Mouse (Mus musculus): Measurements from ENCODE around the gene Gm49395.
A peak's percentile ranks its signal among the peaks of the same experiment; 100 is the strongest.

Gm49395 gene

GRCm38 (mm10) chr13:115099381-115099780 lies 2.3 kb downstream of the Gm49395 start:
- no peak for DNase-seq (ENCODE audit: low spot score in 2 of 2)

DNA sequence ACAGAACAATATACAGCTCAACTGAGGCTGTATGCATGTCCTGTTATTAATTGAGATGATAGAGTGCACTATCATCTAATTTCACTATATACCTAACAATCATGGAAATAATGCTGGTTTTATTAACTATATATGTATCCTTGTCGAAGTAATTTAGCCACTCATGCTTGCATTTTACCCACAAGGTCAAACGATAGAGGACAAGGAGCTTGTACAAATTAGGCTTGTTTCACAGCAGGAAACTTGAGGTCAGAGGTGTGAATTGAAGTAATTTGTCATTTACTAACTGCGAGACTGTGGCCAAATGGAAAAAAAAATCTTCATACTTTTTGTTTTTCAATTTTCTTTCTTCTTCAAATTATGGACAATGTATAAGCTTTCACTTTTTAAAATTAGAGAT lies 3.5 kb downstream of the Gm49395 start:
- DNase-seq (ENCODE audit: low spot score in 2 of 2): no peak

DNA sequence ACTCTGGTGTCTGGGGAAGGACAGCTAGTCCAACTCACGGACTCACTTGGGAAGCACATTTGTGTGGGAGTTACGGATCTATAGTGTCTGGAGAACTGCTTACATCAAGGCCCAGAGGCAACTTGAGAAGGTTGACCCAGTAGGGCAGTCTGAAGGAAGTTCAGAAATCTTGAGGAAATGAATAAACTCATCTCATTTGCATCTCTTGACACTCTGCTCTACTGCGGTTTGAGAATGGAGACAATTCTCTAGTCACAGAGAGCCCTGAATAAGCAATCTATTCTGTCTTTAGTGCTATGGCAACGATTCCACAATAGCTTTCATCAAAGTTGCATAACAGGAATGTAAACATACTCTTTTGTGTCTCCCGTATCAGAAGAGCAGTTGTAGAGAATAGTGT lies 4.8 kb downstream of the Gm49395 start:
- DNase-seq (ENCODE audit: low spot score in 2 of 2): no peak

DNA sequence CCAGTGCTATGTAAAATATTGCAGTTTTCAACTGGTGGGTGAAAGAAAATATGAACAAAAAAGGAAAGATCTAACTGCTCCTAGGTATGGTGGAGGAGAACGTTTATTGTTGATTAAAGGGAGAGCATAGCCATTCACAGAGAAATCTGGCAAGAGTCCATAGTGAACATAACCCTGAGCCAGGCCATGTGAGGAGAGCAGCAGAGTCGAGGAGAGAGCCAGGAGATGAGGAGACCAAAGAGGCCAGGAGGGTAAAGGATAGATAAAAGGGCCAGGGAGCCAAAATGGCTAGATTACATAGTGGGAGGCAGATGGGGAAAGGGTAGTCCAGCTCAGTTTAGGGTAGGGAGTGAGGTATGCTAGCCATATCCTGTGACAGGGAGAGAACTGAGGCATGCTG lies 5.5 kb downstream of the Gm49395 start:
- no peak for DNase-seq (ENCODE audit: low spot score in 2 of 2)

DNA sequence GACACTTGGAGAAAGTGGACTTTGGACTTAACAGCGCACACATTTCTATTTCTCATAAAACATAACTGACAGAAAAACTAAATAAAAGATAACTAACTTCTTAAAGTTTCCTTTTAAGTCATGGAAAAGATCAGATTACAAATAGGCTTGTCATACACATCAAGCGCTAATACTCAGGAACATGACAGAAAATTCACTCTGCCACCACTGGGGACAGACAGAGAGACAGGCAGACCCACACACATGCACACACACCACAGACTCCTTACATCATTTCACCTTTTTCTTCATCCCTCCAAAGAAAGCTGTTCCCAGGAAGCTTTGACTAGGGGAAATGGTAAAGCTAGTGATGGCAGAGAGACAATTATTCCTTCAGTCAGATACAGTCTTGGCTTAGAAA lies 6.3 kb downstream of the Gm49395 start:
- no peak for DNase-seq (ENCODE audit: low spot score in 2 of 2)

DNA sequence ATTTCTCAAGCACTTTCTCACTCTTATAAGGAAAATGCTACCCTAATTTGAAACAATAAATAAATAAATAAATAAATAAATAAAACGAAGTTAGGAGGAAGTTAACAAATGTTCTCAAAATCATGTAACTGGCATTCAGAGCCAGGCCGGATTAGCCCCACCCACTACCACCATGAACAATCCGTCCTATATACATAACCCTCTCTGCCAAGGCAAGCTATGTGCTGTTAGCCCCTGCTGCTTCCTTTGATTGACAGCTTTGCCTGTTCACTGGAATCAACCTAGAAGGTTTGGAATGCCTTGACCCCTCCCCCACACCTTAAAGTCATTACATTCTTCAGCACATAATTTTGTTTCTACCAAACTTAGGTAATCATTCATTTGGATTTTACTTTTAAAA lies 10.2 kb downstream of the Gm49395 start:
- no peak for DNase-seq (ENCODE audit: low spot score in 2 of 2)

GRCm38 (mm10) chr13:115090977-115091445 lies 10.7 kb downstream of the Gm49395 start:
- no peak for DNase-seq (ENCODE audit: low spot score in 2 of 2)

DNA sequence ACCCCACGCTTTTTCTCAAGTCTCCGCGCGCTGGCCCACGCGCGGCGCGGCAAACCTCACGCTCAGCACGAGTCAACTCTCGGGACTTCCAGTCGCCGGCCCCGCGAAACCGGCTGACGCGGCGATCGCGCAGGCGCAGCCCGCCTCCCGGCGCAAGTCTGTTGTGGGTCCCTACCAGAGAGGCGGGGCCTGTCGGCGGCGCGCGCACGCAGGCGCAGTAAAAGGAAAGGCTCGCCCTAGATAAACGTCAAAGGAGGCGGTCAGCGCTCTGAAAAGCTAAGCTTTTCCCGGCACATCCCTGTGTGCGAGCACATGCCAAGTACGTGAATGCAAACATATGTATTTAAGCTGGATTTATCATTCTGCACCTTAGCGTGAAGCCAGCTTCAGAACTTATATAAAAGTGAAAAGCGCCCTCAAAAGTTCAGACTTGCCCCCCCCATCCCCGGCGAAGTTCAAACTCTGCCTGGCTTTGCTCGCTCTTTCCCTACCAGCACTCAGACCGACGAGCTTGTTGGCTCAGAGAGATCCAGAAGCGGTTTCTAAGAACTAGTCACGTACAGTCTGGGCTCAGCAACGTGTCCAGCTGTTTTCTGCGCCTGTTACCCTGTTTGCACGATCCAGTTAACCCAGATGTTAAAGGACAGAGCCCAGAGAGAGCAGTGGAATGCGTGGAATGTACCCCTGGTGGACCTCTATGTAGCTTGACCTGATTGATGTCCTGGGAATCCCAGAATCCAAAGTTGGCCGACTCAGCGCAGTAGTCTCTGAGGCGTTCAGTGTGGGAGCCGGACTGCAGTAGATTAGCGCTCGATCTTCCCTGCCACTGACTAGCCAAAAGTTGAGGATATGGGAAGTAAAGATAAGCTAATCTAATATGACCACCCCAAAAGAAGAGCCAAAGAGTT lies 11.4 kb downstream of the Gm49395 start, which contains the start of gene Pelo:
Gene Pelo (minus strand): TSS at position 118 of the 908 bp plus-strand sequence.
- DNase-seq (ENCODE audit: low spot score in 2 of 2): peak; percentile 85 to 91

DNA sequence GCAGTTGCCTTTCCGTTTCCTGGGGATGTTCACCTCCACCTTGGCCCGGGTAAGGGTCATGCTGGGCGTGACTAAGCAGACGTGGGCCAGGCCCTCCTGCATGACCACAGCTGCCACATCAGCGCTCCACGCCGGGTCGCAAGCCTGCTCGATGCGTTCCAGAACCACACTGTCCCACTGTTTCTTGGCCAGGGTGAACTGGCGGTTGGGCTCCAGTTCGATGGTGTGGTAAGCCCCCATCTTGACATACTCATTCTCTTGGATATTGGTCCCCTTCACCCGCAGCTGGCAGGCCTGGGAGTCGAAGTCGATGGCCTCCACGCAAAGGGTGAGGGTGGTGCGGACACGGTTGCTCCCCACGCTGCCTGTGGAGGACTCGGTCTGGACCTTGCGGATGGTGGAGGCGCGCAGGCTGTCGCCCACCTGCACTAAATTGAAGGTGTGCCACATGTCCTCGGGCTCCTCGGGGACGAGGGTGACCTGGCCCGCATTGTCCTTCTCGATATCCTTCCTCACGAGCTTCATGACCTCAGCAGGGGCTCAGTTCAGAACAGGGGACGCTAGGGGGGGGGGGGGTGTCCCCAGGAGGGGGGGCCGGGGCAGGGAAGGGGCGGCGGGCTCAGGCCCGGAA lies 12.2 kb downstream of the Gm49395 start:
- DNase-seq (ENCODE audit: low spot score in 2 of 2): peak in 1 of 2 experiments; percentile 10

- no peak for DNase-seq (ENCODE audit: low spot score in 2 of 2)
Observed at GRCm38 (mm10) chr13:115089020-115089394, 12.7 kb downstream of the Gm49395 start.

DNA sequence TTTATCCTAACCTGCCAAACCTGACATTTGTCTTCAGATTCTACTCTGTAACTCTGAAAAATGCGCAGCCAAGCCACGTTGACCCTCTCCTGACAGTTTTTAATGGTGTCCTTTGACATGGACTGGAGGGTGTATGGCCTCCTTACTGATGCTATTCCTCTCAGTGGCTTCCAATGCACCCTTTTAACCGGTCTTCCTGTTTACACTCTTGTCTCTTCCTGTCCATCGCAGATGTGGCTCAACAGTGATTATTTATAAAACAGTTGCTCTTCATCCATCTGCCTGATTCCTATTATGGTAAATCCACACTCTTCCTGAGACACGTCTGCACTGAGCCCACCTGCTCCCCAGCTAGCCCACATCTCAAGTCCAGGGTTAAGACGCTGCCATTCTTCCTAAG lies 15.7 kb downstream of the Gm49395 start:
- no peak for DNase-seq (ENCODE audit: low spot score in 2 of 2)

DNA sequence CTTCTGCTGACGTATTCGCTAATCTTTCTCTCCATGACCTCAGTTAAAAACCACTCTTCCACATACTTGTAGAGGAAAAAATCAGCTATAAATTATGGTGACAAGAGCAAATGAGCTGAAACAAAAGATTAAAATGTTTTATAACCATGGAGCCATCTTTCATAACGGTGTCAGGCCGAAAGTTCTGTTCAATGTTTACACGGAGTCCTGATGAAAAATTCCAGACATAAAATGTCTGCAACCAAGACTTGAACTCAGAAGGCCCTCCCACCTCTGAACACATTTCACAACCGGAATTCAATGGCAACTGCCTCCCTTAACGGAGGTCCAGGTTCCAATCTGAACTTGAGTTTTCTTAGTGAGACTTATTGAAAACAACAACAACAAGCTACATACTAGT lies 19.4 kb downstream of the Gm49395 start:
- DNase-seq (ENCODE audit: low spot score in 2 of 2): no peak

DNA sequence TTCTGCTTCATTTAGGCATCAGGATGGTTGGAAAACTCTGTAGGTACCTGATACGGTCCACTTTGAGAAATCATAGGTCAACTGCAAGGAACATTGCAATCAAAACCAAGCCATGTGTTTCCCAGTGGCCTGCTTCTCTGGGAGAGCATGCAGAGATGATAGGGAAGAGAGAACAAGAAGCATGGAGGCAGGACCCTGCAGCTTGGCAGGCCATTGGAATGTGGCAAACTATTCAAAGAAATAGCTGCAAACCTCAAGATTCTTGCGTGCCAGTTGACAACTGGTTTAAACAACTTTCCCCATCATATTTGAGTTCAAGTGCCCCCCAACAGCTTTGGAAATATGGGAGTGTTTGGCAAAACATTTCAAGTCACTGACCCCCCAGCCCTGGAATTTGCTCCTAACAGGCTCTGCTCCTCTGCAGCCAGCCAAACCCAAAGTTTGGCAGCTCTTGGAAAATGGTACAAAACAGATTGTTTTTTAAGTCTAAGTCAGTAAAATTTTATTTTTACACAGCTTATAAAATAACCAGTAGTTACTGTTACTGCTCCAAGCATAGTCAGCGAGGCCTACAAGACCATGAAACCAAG lies 21.6 kb downstream of the Gm49395 start:
- DNase-seq (ENCODE audit: low spot score in 2 of 2): no peak

DNA sequence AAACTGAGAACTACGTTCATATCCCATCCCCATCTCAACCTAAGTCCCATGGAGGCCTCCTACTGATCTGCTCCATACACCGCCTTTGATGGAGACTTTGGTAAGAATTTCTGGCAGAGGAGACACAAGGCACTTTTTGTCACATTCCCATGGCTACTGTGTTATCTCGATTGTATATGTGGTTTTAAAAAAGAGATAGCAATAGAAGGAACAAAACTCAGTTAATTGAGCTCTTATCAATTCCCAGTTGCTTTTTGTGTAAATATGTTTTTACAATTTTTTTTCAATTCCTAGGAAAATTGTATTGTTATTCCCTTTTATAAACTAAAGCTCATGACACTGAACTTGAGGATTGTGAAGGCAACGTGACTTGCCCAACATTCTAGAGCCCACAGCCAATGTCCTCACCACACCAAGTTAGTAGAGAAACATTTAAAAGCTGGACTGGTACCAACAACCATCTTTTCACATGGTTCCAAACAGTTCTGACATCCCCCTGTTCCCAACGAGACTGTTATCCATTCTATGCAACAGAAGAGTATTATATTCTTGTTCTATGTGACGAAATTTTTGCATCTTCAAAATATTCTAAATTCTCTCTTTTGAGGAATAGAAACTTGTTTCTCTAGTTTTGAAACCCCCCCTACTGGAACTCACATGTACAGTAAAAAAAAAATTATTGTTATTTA lies 22.6 kb downstream of the Gm49395 start:
- no peak for DNase-seq (ENCODE audit: low spot score in 2 of 2)

- DNase-seq (ENCODE audit: low spot score in 2 of 2): no peak
Observed at GRCm38 (mm10) chr13:115077346-115078134, 24.2 kb downstream of the Gm49395 start.

DNA sequence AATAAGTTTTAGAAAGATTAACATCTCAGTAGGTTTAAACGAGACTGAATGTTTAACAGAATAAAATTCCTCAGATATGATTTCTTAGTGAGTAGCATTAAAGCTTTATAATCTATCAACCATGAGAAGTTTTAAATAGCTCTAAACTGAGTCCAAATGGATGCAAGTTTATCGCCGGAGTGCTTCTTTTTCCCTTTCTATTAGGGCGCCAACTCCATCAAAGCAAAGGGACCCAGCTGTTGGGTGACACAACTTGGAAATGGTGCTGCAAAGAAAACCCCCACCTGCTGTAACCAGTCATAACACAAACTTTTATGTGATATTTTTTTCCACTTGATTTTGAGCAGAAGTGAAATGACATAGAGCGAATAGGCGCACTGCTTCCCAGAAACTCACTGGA lies 29.3 kb downstream of the Gm49395 start:
- no peak for DNase-seq (ENCODE audit: low spot score in 2 of 2)

- DNase-seq (ENCODE audit: low spot score in 2 of 2): no peak
Observed at GRCm38 (mm10) chr13:115071431-115071830, 30.3 kb downstream of the Gm49395 start.

GRCm38 (mm10) chr13:115067968-115068330 lies 33.8 kb downstream of the Gm49395 start:
- no peak for DNase-seq (ENCODE audit: low spot score in 2 of 2)

- no peak for DNase-seq (ENCODE audit: low spot score in 2 of 2)
Observed at GRCm38 (mm10) chr13:115067324-115067967, 34.3 kb downstream of the Gm49395 start.

DNA sequence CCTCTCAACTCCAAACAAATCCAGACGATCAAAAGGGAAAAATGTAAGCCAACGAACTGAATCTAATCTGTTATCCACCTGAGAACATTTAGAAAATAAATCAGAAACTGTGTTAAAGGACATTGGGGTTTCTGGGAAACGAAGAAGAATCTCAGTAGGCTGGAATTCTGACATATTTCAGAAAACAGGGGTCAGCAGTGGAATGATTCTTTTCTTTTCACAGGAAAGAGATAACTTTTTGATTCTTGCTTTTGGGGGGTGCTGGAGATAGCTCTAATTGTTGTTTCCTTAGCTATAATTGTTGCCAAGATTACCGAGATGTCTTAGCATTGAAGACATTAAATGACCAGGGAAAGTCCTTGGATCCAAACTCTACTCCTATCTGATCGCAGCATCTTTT lies 44.2 kb downstream of the Gm49395 start:
- no peak for DNase-seq (ENCODE audit: low spot score in 2 of 2)

GRCm38 (mm10) chr13:115054783-115055182 lies 46.9 kb downstream of the Gm49395 start:
- DNase-seq (ENCODE audit: low spot score in 2 of 2): no peak
